Mouse (Mus musculus) kidney, embryonic 15.5 days (tissue): Measurements from ENCODE around the gene Polr1a. TPM values are rescaled to one million over a fixed set of nuclear protein-coding genes. Genes with fewer than 3 reads are reported as not detected.

Source experiments
- ATAC-seq: fragments of 200-750 bp; cut with Nextera tagmentation; replicated peaks from 2 replicates; pipeline ENCODE4 v1.8.0; 2017; ENCODE audit warnings: moderate TSS enrichment; ENCODE audit not compliant: low FRiP score
- H3K27ac ChIP-seq: fragments of 300-500 bp; sonication (generic); 2 replicates; pipeline ENCODE4 v1.5.1; 2015; ENCODE audit warnings: mild to moderate bottlenecking, inconsistent platforms
- H3K27me3 ChIP-seq: fragments of 300-500 bp; sonication (generic); 2 replicates; pipeline ENCODE4 v1.6.1; 2015; ENCODE audit warnings: inconsistent platforms
- H3K36me3 ChIP-seq: fragments of 300-500 bp; sonication (generic); 2 replicates; pipeline ENCODE4 v1.6.1; 2015; ENCODE audit warnings: inconsistent platforms
- H3K4me1 ChIP-seq: fragments of 300-500 bp; sonication (generic); 2 replicates; pipeline ENCODE4 v1.6.1; 2015; ENCODE audit warnings: inconsistent platforms
- H3K4me2 ChIP-seq: fragments of 300-500 bp; sonication (generic); 2 replicates; pipeline ENCODE4 v1.6.1; 2015; ENCODE audit warnings: moderate library complexity, mild to moderate bottlenecking, inconsistent platforms
- H3K4me3 ChIP-seq: fragments of 300-500 bp; sonication (generic); replicated peaks from 2 replicates; pipeline ENCODE4 v1.5.1; 2015; ENCODE audit warnings: mild to moderate bottlenecking, inconsistent platforms
- H3K9ac ChIP-seq: fragments of 300-500 bp; sonication (generic); 2 replicates; pipeline ENCODE4 v1.6.1; 2015; ENCODE audit warnings: mild to moderate bottlenecking, inconsistent platforms
- H3K9me3 ChIP-seq: fragments of 300-500 bp; sonication (generic); replicated peaks from 2 replicates; pipeline ENCODE4 v1.6.1; 2016; ENCODE audit warnings: inconsistent platforms
- WGBS: fragments of 180-500 bp; shearing (Covaris S2); methylation state at CpG from one replicate; pipeline ENCODE4 v1.1.7; 2015; ENCODE audit warnings: mixed read lengths; 5-methylcytosine and 5-hydroxymethylcytosine counted together
- polyA plus RNA-seq: library from polyadenylated mRNA; unstranded; fragments of >200 nt; fragmentation: Nextera tagmentation; extraction: Ambion mirVana; gene quantifications from 2 replicates; pipeline ENCODE4 v1.2.1, GENCODE M21; 2015

Polr1a gene
- polyA plus RNA-seq, 1 experiment from 2014 or later = 38.2 TPM

- H3K36me3 ChIP-seq = peaks cover 42% of the 10 kb centered on the region
- H3K4me3 ChIP-seq = no peak overlapping the region
- 88% methylated on average over 5 of the region's 5 CpGs for WGBS
- no peak overlapping the region for H3K9ac ChIP-seq
- H3K27me3 ChIP-seq = no peaks in the 10 kb centered on the region
- ATAC-seq = no peak
- H3K9me3 ChIP-seq = no peaks in the 10 kb centered on the region
- H3K4me1 ChIP-seq = no peaks in the 10 kb centered on the region
- no peak overlapping the region for H3K4me2 ChIP-seq
- H3K27ac ChIP-seq = no peak overlapping the region
Observed at GRCm38 (mm10) chr6:71962119-71962518, 53.3 kb downstream of the Polr1a start.

DNA sequence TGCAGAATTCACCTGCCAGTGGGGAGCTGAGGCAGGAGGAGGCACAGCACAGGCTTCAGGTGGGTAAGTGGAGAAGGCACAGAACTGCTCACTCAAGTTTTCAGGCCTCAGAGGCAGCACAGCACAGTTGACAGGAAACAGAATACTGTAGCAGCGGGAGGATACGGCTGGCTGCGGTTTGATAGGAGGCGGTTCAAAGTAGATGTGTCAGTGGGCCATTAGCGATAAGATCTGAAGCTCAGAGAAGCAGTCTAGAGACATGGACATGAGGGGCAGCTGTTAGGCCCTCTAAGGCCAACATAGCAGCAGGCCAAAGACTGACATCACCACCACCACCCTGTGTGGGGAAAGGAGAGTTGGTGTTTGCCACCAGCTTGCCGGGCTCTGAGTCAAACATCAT lies 53.9 kb downstream of the Polr1a start:
- Histone ChIP-seq H3K36me3 (peaks cover 48% of the 10 kb centered on the region), H3K4me3 (no peak overlapping the region), H3K27me3 (no peaks in the 10 kb centered on the region), H3K4me2 (no peak overlapping the region), H3K4me1 (no peaks in the 10 kb centered on the region), H3K9me3 (no peaks in the 10 kb centered on the region), H3K9ac (no peak overlapping the region), H3K27ac (no peak overlapping the region)
- no peak for ATAC-seq
- 89% methylated on average over 6 of the region's 6 CpGs for WGBS

DNA sequence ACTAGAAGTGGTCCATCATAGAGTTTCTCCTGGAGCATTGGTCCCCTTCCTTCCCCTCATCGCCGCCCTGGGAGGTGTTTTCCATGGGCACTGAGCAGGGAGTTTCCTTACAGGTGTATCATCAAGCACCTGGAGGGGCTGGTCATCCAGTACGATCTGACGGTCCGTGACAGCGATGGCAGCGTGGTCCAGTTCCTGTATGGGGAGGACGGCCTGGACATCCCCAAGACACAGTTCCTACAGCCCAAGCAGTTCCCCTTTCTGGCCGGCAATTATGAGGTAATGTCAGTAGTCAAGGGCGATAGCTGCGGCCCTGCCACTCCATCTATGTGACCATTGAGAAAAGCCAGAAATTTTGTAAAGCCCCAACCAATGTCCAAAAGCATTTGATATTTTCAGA lies 54.7 kb downstream of the Polr1a start:
- Histone ChIP-seq H3K9ac (no peak overlapping the region), H3K9me3 (no peaks in the 10 kb centered on the region), H3K27ac (no peak overlapping the region), H3K27me3 (no peaks in the 10 kb centered on the region), H3K4me3 (no peak overlapping the region), H3K4me2 (no peak overlapping the region), H3K36me3 (peaks cover 54% of the 10 kb centered on the region), H3K4me1 (no peaks in the 10 kb centered on the region)
- 90% methylated on average over 11 of the region's 11 CpGs for WGBS
- ATAC-seq = no peak

GRCm38 (mm10) chr6:71966683-71967303 lies 57.9 kb downstream of the Polr1a start:
- Histone ChIP-seq H3K27ac (no peak overlapping the region), H3K9ac (no peak overlapping the region), H3K27me3 (no peaks in the 10 kb centered on the region), H3K4me2 (no peak overlapping the region), H3K4me3 (no peak overlapping the region), H3K9me3 (no peaks in the 10 kb centered on the region), H3K36me3 (peaks cover 74% of the 10 kb centered on the region), H3K4me1 (no peaks in the 10 kb centered on the region)
- WGBS = 89% methylated on average over 5 of the region's 5 CpGs
- ATAC-seq = no peak

GRCm38 (mm10) chr6:71967847-71968246 lies 59.0 kb downstream of the Polr1a start:
- H3K36me3 ChIP-seq = peaks cover 82% of the 10 kb centered on the region
- no peak overlapping the region for H3K27ac ChIP-seq
- no peak overlapping the region for H3K4me2 ChIP-seq
- H3K4me1 ChIP-seq = no peaks in the 10 kb centered on the region
- no peak overlapping the region for H3K9ac ChIP-seq
- 86% methylated on average over 7 of the region's 7 CpGs for WGBS
- H3K27me3 ChIP-seq = no peaks in the 10 kb centered on the region
- H3K4me3 ChIP-seq = no peak overlapping the region
- no peak for ATAC-seq
- H3K9me3 ChIP-seq = no peaks in the 10 kb centered on the region

GRCm38 (mm10) chr6:71969459-71969858 lies 60.6 kb downstream of the Polr1a start:
- no peak overlapping the region for H3K27ac ChIP-seq
- H3K36me3 ChIP-seq = peaks cover 96% of the 10 kb centered on the region
- no peak overlapping the region for H3K9ac ChIP-seq
- 90% methylated on average over 7 of the region's 7 CpGs for WGBS
- H3K9me3 ChIP-seq = no peaks in the 10 kb centered on the region
- H3K27me3 ChIP-seq = no peaks in the 10 kb centered on the region
- ATAC-seq = no peak
- H3K4me3 ChIP-seq = no peak overlapping the region
- H3K4me2 ChIP-seq = no peak overlapping the region
- H3K4me1 ChIP-seq = no peaks in the 10 kb centered on the region

GRCm38 (mm10) chr6:71970154-71970553 lies 61.3 kb downstream of the Polr1a start:
- Histone ChIP-seq H3K36me3 (peaks cover 97% of the 10 kb centered on the region), H3K27ac (no peak overlapping the region), H3K9ac (no peak overlapping the region), H3K27me3 (no peaks in the 10 kb centered on the region), H3K4me1 (no peaks in the 10 kb centered on the region), H3K4me2 (no peak overlapping the region), H3K4me3 (no peak overlapping the region), H3K9me3 (no peaks in the 10 kb centered on the region)
- ATAC-seq = no peak
- 77% methylated on average over 2 of the region's 2 CpGs for WGBS

GRCm38 (mm10) chr6:71976592-71976991 lies 67.7 kb downstream of the Polr1a start:
- Histone ChIP-seq H3K27me3 (no peaks in the 10 kb centered on the region), H3K4me2 (no peak overlapping the region), H3K9me3 (no peaks in the 10 kb centered on the region), H3K4me3 (no peak overlapping the region), H3K27ac (no peak overlapping the region), H3K36me3 (peaks cover 100% of the 10 kb centered on the region), H3K9ac (no peak overlapping the region), H3K4me1 (no peaks in the 10 kb centered on the region)
- no peak for ATAC-seq
- 83% methylated on average over 7 of the region's 7 CpGs for WGBS

GRCm38 (mm10) chr6:71980165-71980564 lies 71.3 kb downstream of the Polr1a start:
- H3K27ac ChIP-seq = no peak overlapping the region; the same call in 1 of the 2 replicates
- H3K27me3 ChIP-seq = no peaks in the 10 kb centered on the region
- H3K4me2 ChIP-seq = no peak overlapping the region
- no peaks in the 10 kb centered on the region for H3K4me1 ChIP-seq
- no peak for ATAC-seq
- no peak overlapping the region for H3K4me3 ChIP-seq
- peaks cover 65% of the 10 kb centered on the region for H3K36me3 ChIP-seq
- H3K9ac ChIP-seq = no peak overlapping the region
- WGBS = 81% methylated on average over 8 of the region's 8 CpGs
- H3K9me3 ChIP-seq = no peaks in the 10 kb centered on the region

- H3K4me2 ChIP-seq = no peak overlapping the region
- H3K9ac ChIP-seq = no peak overlapping the region
- WGBS = 99% methylated on average over 2 of the region's 2 CpGs
- no peaks in the 10 kb centered on the region for H3K27me3 ChIP-seq
- no peaks in the 10 kb centered on the region for H3K4me1 ChIP-seq
- no peak for ATAC-seq
- H3K36me3 ChIP-seq = peaks cover 61% of the 10 kb centered on the region
- H3K9me3 ChIP-seq = no peaks in the 10 kb centered on the region
- H3K27ac ChIP-seq = no peak overlapping the region; the same call in 1 of the 2 replicates
- H3K4me3 ChIP-seq = no peak overlapping the region
Observed at GRCm38 (mm10) chr6:71980587-71980986, 71.7 kb downstream of the Polr1a start.

DNA sequence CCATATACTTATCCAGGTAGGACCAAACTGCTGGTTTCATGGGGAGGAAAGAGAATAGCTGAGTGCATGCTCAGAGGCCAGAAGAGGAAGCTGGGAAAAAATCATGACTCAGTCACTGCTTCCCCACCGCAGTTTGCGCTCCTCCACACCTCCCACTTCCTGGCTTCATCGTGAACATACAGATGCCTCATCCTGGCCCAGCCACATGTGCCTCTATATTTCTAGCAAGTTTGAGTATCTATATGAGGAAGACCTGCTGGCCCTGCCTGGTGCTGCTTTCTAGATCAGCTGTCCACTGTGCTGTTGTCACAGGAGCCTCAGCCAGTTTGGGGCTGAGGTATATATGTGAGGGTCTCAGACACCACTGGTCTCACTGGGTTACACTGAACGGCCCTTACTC lies 72.6 kb downstream of the Polr1a start:
- no peaks in the 10 kb centered on the region for H3K4me1 ChIP-seq
- H3K36me3 ChIP-seq = peaks cover 52% of the 10 kb centered on the region
- 75% methylated on average over 4 of the region's 4 CpGs for WGBS
- no peak for ATAC-seq
- H3K9ac ChIP-seq = no peak overlapping the region
- H3K27me3 ChIP-seq = no peaks in the 10 kb centered on the region
- no peak overlapping the region for H3K4me3 ChIP-seq
- H3K27ac ChIP-seq = no peak overlapping the region
- H3K4me2 ChIP-seq = no peak overlapping the region
- no peaks in the 10 kb centered on the region for H3K9me3 ChIP-seq

DNA sequence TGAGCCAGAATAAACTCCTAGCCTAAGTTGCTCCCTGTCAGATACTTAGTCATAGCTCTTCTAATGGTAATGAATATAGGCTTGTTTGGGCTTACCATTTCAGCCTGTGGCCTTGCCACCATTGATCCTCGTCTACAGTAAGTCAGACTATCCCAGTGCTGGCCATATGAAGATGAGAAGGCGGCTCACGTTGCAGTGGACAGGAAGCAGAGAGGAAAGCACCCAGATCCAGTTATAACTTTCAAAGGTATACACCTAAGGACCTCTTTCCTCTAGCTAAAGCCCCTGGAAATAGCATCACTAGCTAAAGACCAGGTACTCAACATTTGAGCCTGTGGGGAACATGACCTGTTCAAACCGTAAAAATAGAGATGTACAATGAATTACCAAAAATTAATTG lies 77.1 kb downstream of the Polr1a start:
- 86% methylated on average over 4 of the region's 4 CpGs for WGBS
- H3K36me3 ChIP-seq = peaks cover 7% of the 10 kb centered on the region
- no peak overlapping the region for H3K4me3 ChIP-seq
- H3K4me2 ChIP-seq = no peak overlapping the region
- peaks cover 17% of the 10 kb centered on the region for H3K4me1 ChIP-seq
- no peaks in the 10 kb centered on the region for H3K9me3 ChIP-seq
- H3K9ac ChIP-seq = no peak overlapping the region
- H3K27ac ChIP-seq = no peak overlapping the region
- no peaks in the 10 kb centered on the region for H3K27me3 ChIP-seq
- no peak for ATAC-seq
